Mouse (Mus musculus): ENCODE results near the gene Supt16.

DNA sequence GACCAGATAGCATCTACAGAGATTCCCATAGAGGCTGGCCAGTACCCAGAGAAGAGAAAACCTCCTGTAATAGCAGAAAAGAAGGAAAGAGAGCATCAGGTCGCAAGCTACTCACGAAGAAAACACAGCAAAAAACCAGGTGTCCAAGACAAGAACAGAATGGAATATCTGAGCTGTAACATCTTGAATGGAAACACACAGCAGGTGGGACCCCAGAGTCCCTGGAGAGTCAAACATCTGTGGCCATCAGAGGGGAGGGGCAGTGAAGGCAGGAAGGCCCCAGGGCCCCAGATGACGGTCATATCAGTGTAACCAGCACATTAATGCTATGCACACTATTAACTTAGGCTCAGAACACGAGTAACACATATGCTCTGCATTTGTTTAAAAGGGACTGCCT is 47.3 kb downstream of the Supt16 start:
- TF ChIP-seq POLR2A (IDR thresholded peaks at IDR 0.05; ENCODE audit: control insufficient read depth, low read depth, low read length) (no peak), CTCF (IDR thresholded peaks at IDR 0.05; ENCODE audit: control insufficient read depth, insufficient read depth, insufficient replicate concordance, low read depth, low read length) (no peak)
